Mouse (Mus musculus) lung, postnatal 14 days (tissue): ENCODE measurements around the gene Cdh13.

Experiments
- DNase-seq: peaks from one replicate; pipeline ENCODE4 v3.0.0; 2021

Gene Cdh13

GRCm38 (mm10) chr8:118283600-118284111, at the start of gene Cdh13:
TSS of gene Cdh13 (plus strand) at chr8:118283733.
- no peak for DNase-seq

- DNase-seq, result no peak
Measured at GRCm38 (mm10) chr8:118235626-118236025, 47.9 kb upstream of the Cdh13 start.

- DNase-seq, result no peak
Measured at GRCm38 (mm10) chr8:118237150-118237620, 46.3 kb upstream of the Cdh13 start.

GRCm38 (mm10) chr8:118238156-118238555, 45.4 kb upstream of the Cdh13 start:
- DNase-seq, result no peak

GRCm38 (mm10) chr8:118239186-118239585, 44.3 kb upstream of the Cdh13 start:
- no peak for DNase-seq

GRCm38 (mm10) chr8:118249319-118249718, 34.2 kb upstream of the Cdh13 start:
- no peak for DNase-seq

GRCm38 (mm10) chr8:118249923-118250322, 33.6 kb upstream of the Cdh13 start:
- no peak for DNase-seq

- DNase-seq, result no peak
Measured at GRCm38 (mm10) chr8:118263117-118263516, 20.4 kb upstream of the Cdh13 start.

GRCm38 (mm10) chr8:118270751-118271402, 12.7 kb upstream of the Cdh13 start:
- DNase-seq, result peak; percentile 18

- DNase-seq, result no peak
Measured at GRCm38 (mm10) chr8:118272493-118272892, 11.0 kb upstream of the Cdh13 start.

GRCm38 (mm10) chr8:118274243-118274642, 9.3 kb upstream of the Cdh13 start:
- DNase-seq, result no peak

GRCm38 (mm10) chr8:118274688-118275087, 8.8 kb upstream of the Cdh13 start:
- peak; percentile 78 for DNase-seq

- DNase-seq, result no peak
Measured at GRCm38 (mm10) chr8:118284112-118285029, 838 bp downstream of the Cdh13 start.

GRCm38 (mm10) chr8:118285596-118286281, 2.2 kb downstream of the Cdh13 start:
- no peak for DNase-seq

- no peak for DNase-seq
Measured at GRCm38 (mm10) chr8:118286282-118287180, 3.0 kb downstream of the Cdh13 start.

GRCm38 (mm10) chr8:118287496-118287895, 4.0 kb downstream of the Cdh13 start:
- no peak for DNase-seq

- no peak for DNase-seq
Measured at GRCm38 (mm10) chr8:118288259-118288952, 4.9 kb downstream of the Cdh13 start.

GRCm38 (mm10) chr8:118289091-118289490, 5.6 kb downstream of the Cdh13 start:
- no peak for DNase-seq

GRCm38 (mm10) chr8:118289525-118289924, 6.0 kb downstream of the Cdh13 start:
- no peak for DNase-seq

GRCm38 (mm10) chr8:118290266-118290665, 6.7 kb downstream of the Cdh13 start:
- no peak for DNase-seq

GRCm38 (mm10) chr8:118296477-118296876, 12.9 kb downstream of the Cdh13 start:
- no peak for DNase-seq
